Mouse (Mus musculus): ENCODE data around the gene Zswim2. TPM values are rescaled to one million over a fixed set of nuclear protein-coding genes. Genes with fewer than 3 reads are reported as not detected.

The Zswim2 gene
- not detected in 2 replicates for polyA plus RNA-seq (2012; rRNA removed)

DNA sequence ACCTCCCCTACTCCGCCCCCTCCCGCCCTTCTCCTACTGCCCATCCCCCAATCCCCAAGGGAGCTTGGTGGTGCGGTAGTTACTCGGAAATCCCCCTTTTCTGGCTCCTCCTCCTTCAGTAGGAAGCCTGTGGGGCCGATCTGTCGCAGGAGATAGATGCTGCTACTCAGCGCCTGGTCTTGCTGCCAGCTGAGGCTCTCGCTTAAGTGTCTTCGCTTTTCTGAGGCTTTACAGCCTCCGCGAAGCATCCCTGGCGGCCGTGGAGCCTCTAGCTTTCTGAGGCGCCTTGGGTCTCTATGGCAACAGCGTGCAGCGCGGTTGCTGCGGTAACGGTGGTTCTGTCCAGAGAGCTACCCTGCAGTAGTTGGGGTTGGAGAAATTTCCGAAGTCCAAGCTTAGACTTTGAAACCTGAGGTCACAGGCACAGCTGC, at the start of gene Zswim2:
Gene Zswim2 (minus strand): TSS at position 298 of the 431 bp plus-strand sequence.

DNA sequence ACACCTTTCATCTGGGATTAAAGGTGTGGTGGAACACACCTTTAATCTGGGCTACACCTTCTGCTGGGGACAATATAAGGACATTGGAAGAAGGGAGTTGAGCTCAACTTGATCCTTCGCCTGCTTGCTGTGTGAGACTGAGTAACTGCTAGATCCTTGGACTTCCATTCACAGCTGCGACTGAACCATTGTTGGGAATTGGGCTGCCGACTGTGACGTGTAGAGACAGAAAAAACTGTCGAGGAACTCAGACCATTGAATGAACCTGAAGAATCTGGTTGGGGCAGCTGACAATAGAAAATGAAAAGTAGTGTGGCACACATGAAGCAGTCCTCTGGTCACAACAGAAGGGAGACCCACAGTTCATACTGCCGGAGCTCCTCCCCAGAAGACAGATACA, 49.2 kb upstream of the Zswim2 start, which contains the start of gene Gm13691:
Gene Gm13691 (plus strand): TSS at position 301 of the 400 bp plus-strand sequence.

GRCm38 (mm10) chr2:83984443-83984842, 43.4 kb upstream of the Zswim2 start, which contains the start of gene Gm13697:
TSS of gene Gm13697 (plus strand) at chr2:83984743.

DNA sequence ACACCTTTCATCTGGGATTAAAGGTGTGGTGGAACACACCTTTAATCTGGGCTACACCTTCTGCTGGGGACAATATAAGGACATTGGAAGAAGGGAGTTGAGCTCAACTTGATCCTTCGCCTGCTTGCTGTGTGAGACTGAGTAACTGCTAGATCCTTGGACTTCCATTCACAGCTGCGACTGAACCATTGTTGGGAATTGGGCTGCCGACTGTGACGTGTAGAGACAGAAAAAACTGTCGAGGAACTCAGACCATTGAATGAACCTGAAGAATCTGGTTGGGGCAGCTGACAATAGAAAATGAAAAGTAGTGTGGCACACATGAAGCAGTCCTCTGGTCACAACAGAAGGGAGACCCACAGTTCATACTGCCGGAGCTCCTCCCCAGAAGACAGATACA, 37.6 kb upstream of the Zswim2 start, which contains the start of gene Gm13694:
Gene Gm13694 (plus strand): TSS at position 301 of the 400 bp plus-strand sequence.

DNA sequence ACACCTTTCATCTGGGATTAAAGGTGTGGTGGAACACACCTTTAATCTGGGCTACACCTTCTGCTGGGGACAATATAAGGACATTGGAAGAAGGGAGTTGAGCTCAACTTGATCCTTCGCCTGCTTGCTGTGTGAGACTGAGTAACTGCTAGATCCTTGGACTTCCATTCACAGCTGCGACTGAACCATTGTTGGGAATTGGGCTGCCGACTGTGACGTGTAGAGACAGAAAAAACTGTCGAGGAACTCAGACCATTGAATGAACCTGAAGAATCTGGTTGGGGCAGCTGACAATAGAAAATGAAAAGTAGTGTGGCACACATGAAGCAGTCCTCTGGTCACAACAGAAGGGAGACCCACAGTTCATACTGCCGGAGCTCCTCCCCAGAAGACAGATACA, 31.8 kb upstream of the Zswim2 start, which contains the start of gene Gm13696:
Gene Gm13696 (plus strand): TSS at position 301 of the 400 bp plus-strand sequence.

DNA sequence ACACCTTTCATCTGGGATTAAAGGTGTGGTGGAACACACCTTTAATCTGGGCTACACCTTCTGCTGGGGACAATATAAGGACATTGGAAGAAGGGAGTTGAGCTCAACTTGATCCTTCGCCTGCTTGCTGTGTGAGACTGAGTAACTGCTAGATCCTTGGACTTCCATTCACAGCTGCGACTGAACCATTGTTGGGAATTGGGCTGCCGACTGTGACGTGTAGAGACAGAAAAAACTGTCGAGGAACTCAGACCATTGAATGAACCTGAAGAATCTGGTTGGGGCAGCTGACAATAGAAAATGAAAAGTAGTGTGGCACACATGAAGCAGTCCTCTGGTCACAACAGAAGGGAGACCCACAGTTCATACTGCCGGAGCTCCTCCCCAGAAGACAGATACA, 26.0 kb upstream of the Zswim2 start, which contains the start of gene Gm13695:
Gene Gm13695 (plus strand): TSS at position 301 of the 400 bp plus-strand sequence.

GRCm38 (mm10) chr2:83961203-83961602, 20.2 kb upstream of the Zswim2 start, which contains the start of gene Gm13693:
TSS of gene Gm13693 (plus strand) at chr2:83961503.

DNA sequence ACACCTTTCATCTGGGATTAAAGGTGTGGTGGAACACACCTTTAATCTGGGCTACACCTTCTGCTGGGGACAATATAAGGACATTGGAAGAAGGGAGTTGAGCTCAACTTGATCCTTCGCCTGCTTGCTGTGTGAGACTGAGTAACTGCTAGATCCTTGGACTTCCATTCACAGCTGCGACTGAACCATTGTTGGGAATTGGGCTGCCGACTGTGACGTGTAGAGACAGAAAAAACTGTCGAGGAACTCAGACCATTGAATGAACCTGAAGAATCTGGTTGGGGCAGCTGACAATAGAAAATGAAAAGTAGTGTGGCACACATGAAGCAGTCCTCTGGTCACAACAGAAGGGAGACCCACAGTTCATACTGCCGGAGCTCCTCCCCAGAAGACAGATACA, 14.4 kb upstream of the Zswim2 start, which contains the start of gene Gm13698:
Gene Gm13698 (plus strand): TSS at position 301 of the 400 bp plus-strand sequence.

Other genes starting within 250 kb of the Zswim2 start
- gene Itgav, start 216.8 kb downstream of the Zswim2 start, polyA plus RNA-seq (2012; rRNA removed) = 4.7 and 5.9 TPM in 2 replicates
- 0.10 and 0.17 TPM in 2 replicates for gene Fam171b, start 128.6 kb downstream of the Zswim2 start, polyA plus RNA-seq (2012; rRNA removed)
- 0.01 TPM in 2 replicates for gene Gm13698, start 14.5 kb upstream of the Zswim2 start, polyA plus RNA-seq (2012; rRNA removed)
- gene Gm13693, start 20.3 kb upstream of the Zswim2 start, polyA plus RNA-seq (2012; rRNA removed) = 0.01 TPM in 2 replicates
- 0.01 TPM in 1 of 2 replicates, not detected in the other for gene Gm13695, start 26.1 kb upstream of the Zswim2 start, polyA plus RNA-seq (2012; rRNA removed)
- gene Gm13696, start 31.9 kb upstream of the Zswim2 start, polyA plus RNA-seq (2012; rRNA removed) = 0.01 TPM in 2 replicates
- 0.01 TPM in 2 replicates for gene Gm13694, start 37.7 kb upstream of the Zswim2 start, polyA plus RNA-seq (2012; rRNA removed)
- gene Gm13697, start 43.5 kb upstream of the Zswim2 start, polyA plus RNA-seq (2012; rRNA removed) = 0.01 TPM in 2 replicates
- 0.01 TPM in 2 replicates for gene Gm13691, start 49.3 kb upstream of the Zswim2 start, polyA plus RNA-seq (2012; rRNA removed)